ENCODE assay signal across 8 mouse cellular contexts in genomic region chr19:55218192-55218739, GRCm38 (mm10). TPM values are rescaled to one million over a fixed set of nuclear protein-coding genes. Genes with fewer than 3 reads are reported as not detected.
A peak's percentile ranks its signal among the peaks of the same experiment; 100 is the strongest.
DNase-seq lines count a peak whose midpoint lies in the region; ATAC-seq and TF ChIP-seq lines count a peak whose summit lies in the region.

No protein-coding gene starts in this region.

- peak overlapping the region; percentile 40 for H3K9ac ChIP-seq in forebrain, embryonic 11.5 days (ENCODE audit: low read length)
- peak overlapping the region; percentile 63 for H3K9ac ChIP-seq in heart, embryonic 16.5 days (ENCODE audit: low read length)
- H3K9ac ChIP-seq in liver, embryonic 14.5 days (replicated peaks): peak overlapping the region; percentile 71
- peak overlapping the region; percentile 63 for H3K9ac ChIP-seq in stomach, embryonic 16.5 days (ENCODE audit: low read length)

- ATAC-seq in forebrain, embryonic 11.5 days (replicated peaks; ENCODE audit: low FRiP score): peak; percentile 81
- ATAC-seq in heart, embryonic 16.5 days (replicated peaks; ENCODE audit: extremely low read depth, insufficient read depth, low FRiP score): peak; percentile 74
- peak; percentile 69 for ATAC-seq in liver, embryonic 14.5 days (ENCODE audit: insufficient read depth)
- peak; percentile 35; the same call in 1 of the 2 replicates for ATAC-seq in stomach, embryonic 16.5 days (ENCODE audit: insufficient read depth, low FRiP score)

- peak overlapping the region; percentile 68 for H3K4me3 ChIP-seq in E14TG2a.4 (replicated peaks; ENCODE audit: low read length)
- peak overlapping the region; percentile 36 for H3K4me3 ChIP-seq in forebrain, embryonic 11.5 days (ENCODE audit: low read depth, low read length)
- H3K4me3 ChIP-seq in heart, embryonic 16.5 days (ENCODE audit: low read length): peak overlapping the region; percentile 52
- H3K4me3 ChIP-seq in liver, embryonic 14.5 days (ENCODE audit: insufficient read depth in 1 of 2, low read depth in 2 of 2, low read length in 2 of 2): peak overlapping the region; percentile 47 to 87
- H3K4me3 ChIP-seq in stomach, embryonic 16.5 days (replicated peaks; ENCODE audit: low read length): peak overlapping the region; percentile 42

- peaks cover 32% of the 10 kb centered on the region for H3K4me1 ChIP-seq in E14TG2a.4 (replicated peaks; ENCODE audit: low read depth, low read length)
- peaks cover 4% of the 10 kb centered on the region; the same call in 1 of the 2 replicates for H3K4me1 ChIP-seq in forebrain, embryonic 11.5 days (replicated peaks; ENCODE audit: control insufficient read depth, insufficient read depth, low read length)
- H3K4me1 ChIP-seq in heart, embryonic 16.5 days (ENCODE audit: control insufficient read depth, insufficient read depth, low read length): peaks cover 6% of the 10 kb centered on the region; the same call in 1 of the 2 replicates
- H3K4me1 ChIP-seq in liver, embryonic 14.5 days (replicated peaks; ENCODE audit: control insufficient read depth in 2 of 2, insufficient read depth in 2 of 2, low read length in 1 of 2): peaks cover 17 to 27% of the 10 kb centered on the region in 2 experiments
- H3K4me1 ChIP-seq in stomach, embryonic 16.5 days (ENCODE audit: control insufficient read depth, insufficient read depth, low read length): peaks cover 6% of the 10 kb centered on the region

- H3K36me3 ChIP-seq in E14TG2a.4 (ENCODE audit: insufficient read depth, low read length): no peaks in the 10 kb centered on the region
- H3K36me3 ChIP-seq in forebrain, embryonic 11.5 days (ENCODE audit: control insufficient read depth, insufficient read depth, low read length): no peaks in the 10 kb centered on the region
- no peaks in the 10 kb centered on the region for H3K36me3 ChIP-seq in heart, embryonic 16.5 days (ENCODE audit: control insufficient read depth, insufficient read depth)
- no peaks in the 10 kb centered on the region for H3K36me3 ChIP-seq in liver, embryonic 14.5 days (replicated peaks; ENCODE audit: control insufficient read depth, insufficient read depth, low read depth)
- no peaks in the 10 kb centered on the region for H3K36me3 ChIP-seq in stomach, embryonic 16.5 days (ENCODE audit: control insufficient read depth, insufficient read depth, low read length)

- TF ChIP-seq EP300 in liver, embryonic 14.5 days (IDR thresholded peaks at IDR 0.05; ENCODE audit: low read depth): no peak

- DNase-seq in c-Kit-positive CD71-positive TER-119-negative erythroid progenitor cells, embryonic 14.5 days (ENCODE audit: low read depth): peak; percentile 88
- DNase-seq in forebrain, embryonic 11.5 days (ENCODE audit: low spot score): peak; percentile 93
- DNase-seq in kidney, postnatal 25 days: peak; percentile 81 to 91
- DNase-seq in liver, embryonic 14.5 days (ENCODE audit: low read depth in 3 of 3, low spot score in 3 of 3): peak; percentile 72 to 80 (median 74)
- peak; percentile 92 for DNase-seq in neural tube, embryonic 10.5 days (ENCODE audit: extremely low spot score, low spot score)

- no peak overlapping the region for H3K27ac ChIP-seq in forebrain, embryonic 11.5 days (ENCODE audit: low read depth, low read length)
- no peak overlapping the region for H3K27ac ChIP-seq in heart, embryonic 16.5 days (ENCODE audit: low read length)
- peak overlapping the region; percentile 96 for H3K27ac ChIP-seq in liver, embryonic 14.5 days
- H3K27ac ChIP-seq in stomach, embryonic 16.5 days (ENCODE audit: low read length): 0 out of 2 replicates have a peak overlapping the region, but pooled peaks have one; percentile 68

- peak overlapping the region; percentile 67 for H3K4me2 ChIP-seq in forebrain, embryonic 11.5 days (ENCODE audit: low read depth, low read length, severe bottlenecking)
- peak overlapping the region; percentile 76 for H3K4me2 ChIP-seq in heart, embryonic 16.5 days (ENCODE audit: low read depth, low read length)
- peak overlapping the region; percentile 89 for H3K4me2 ChIP-seq in liver, embryonic 14.5 days (ENCODE audit: low read depth)
- peak overlapping the region; percentile 59 for H3K4me2 ChIP-seq in stomach, embryonic 16.5 days (ENCODE audit: low read depth, low read length)

- TF ChIP-seq CTCF in E14TG2a.4 (conservative IDR thresholded peaks at IDR 0.05; ENCODE audit: low read length): peak; percentile 97
- TF ChIP-seq CTCF in liver, embryonic 14.5 days (IDR thresholded peaks at IDR 0.05; ENCODE audit: low read depth): peak; percentile 90

- peaks cover 23% of the 10 kb centered on the region for H3K27me3 ChIP-seq in E14TG2a.4 (ENCODE audit: insufficient read depth, low read length)
- no peaks in the 10 kb centered on the region for H3K27me3 ChIP-seq in forebrain, embryonic 11.5 days (ENCODE audit: control insufficient read depth, insufficient read depth, low read length)
- peaks cover 3% of the 10 kb centered on the region; the same call in 1 of the 2 replicates for H3K27me3 ChIP-seq in heart, embryonic 16.5 days (ENCODE audit: control insufficient read depth, insufficient read depth, low read length)
- no peaks in the 10 kb centered on the region for H3K27me3 ChIP-seq in liver, embryonic 14.5 days (ENCODE audit: control insufficient read depth, insufficient read depth, low read length)
- no peaks in the 10 kb centered on the region for H3K27me3 ChIP-seq in stomach, embryonic 16.5 days (ENCODE audit: control insufficient read depth, insufficient read depth, low read length)

- H3K9me3 ChIP-seq in E14TG2a.4 (ENCODE audit: low read length): no peaks in the 10 kb centered on the region
- no peaks in the 10 kb centered on the region for H3K9me3 ChIP-seq in forebrain, embryonic 11.5 days (ENCODE audit: control insufficient read depth, low read length)
- H3K9me3 ChIP-seq in heart, embryonic 16.5 days (replicated peaks; ENCODE audit: control insufficient read depth, low read length): no peaks in the 10 kb centered on the region
- H3K9me3 ChIP-seq in liver, embryonic 14.5 days (ENCODE audit: control insufficient read depth, low read length): no peaks in the 10 kb centered on the region
- H3K9me3 ChIP-seq in stomach, embryonic 16.5 days (replicated peaks; ENCODE audit: control insufficient read depth, low read length): no peaks in the 10 kb centered on the region

- 3% methylated on average over 20 of the region's 20 CpGs for WGBS in forebrain, embryonic 11.5 days
- WGBS in heart, embryonic 16.5 days: 3% methylated on average over 20 of the region's 20 CpGs
- WGBS in liver, embryonic 14.5 days (ENCODE audit: insufficient replicate concordance): 2% methylated on average over 20 of the region's 20 CpGs
- WGBS in stomach, embryonic 16.5 days: 4% methylated on average over 20 of the region's 20 CpGs

RNA-seq across cellular contexts. Expression of gene Gucy2g, which starts 22.8 kb away (rescaled TPM):
- not detected in 2 replicates for polyA plus RNA-seq in forebrain, embryonic 11.5 days (2014; fragmentation: Nextera tagmentation; extraction: Ambion mirVana)
- not detected in 2 replicates for polyA plus RNA-seq in heart, embryonic 16.5 days (2015; fragmentation: Nextera tagmentation; extraction: Ambion mirVana)
- 0.01 and 0.03 TPM in 2 replicates for polyA plus RNA-seq in liver, embryonic 14.5 days (2012; rRNA removed)
- not detected in 2 replicates for polyA plus RNA-seq in liver, embryonic 14.5 days (2014; fragmentation: Nextera tagmentation; extraction: Ambion mirVana)
- 0.05 and 0.11 TPM in 2 replicates for polyA plus RNA-seq in stomach, embryonic 16.5 days (2015; fragmentation: Nextera tagmentation; extraction: Ambion mirVana)

RNA-seq across cellular contexts. Expression of gene Acsl5, which starts 33.5 kb away (rescaled TPM):
- polyA plus RNA-seq in forebrain, embryonic 11.5 days (2014; fragmentation: Nextera tagmentation; extraction: Ambion mirVana): 19.7 and 20.9 TPM in 2 replicates
- 34.1 and 37.0 TPM in 2 replicates for polyA plus RNA-seq in heart, embryonic 16.5 days (2015; fragmentation: Nextera tagmentation; extraction: Ambion mirVana)
- 35.2 and 50.3 TPM in 2 replicates for polyA plus RNA-seq in liver, embryonic 14.5 days (2012; rRNA removed)
- 117 and 126 TPM in 2 replicates for polyA plus RNA-seq in liver, embryonic 14.5 days (2014; fragmentation: Nextera tagmentation; extraction: Ambion mirVana)
- polyA plus RNA-seq in stomach, embryonic 16.5 days (2015; fragmentation: Nextera tagmentation; extraction: Ambion mirVana): 145 and 151 TPM in 2 replicates

RNA-seq across cellular contexts. Expression of gene Tectb, which starts 37.7 kb away (rescaled TPM):
- polyA plus RNA-seq in forebrain, embryonic 11.5 days (2014; fragmentation: Nextera tagmentation; extraction: Ambion mirVana): not detected in 2 replicates
- not detected in 2 replicates for polyA plus RNA-seq in heart, embryonic 16.5 days (2015; fragmentation: Nextera tagmentation; extraction: Ambion mirVana)
- 0.01 and 0.08 TPM in 2 replicates for polyA plus RNA-seq in liver, embryonic 14.5 days (2012; rRNA removed)
- polyA plus RNA-seq in liver, embryonic 14.5 days (2014; fragmentation: Nextera tagmentation; extraction: Ambion mirVana): 0.23 TPM in 1 of 2 replicates, not detected in the other
- 0.13 and 0.14 TPM in 2 replicates for polyA plus RNA-seq in stomach, embryonic 16.5 days (2015; fragmentation: Nextera tagmentation; extraction: Ambion mirVana)

Comparison
In these comparisons a context has a peak if more than half of its experiments do, and no peak if none do; other contexts are left out.
1. H3K27ac ChIP-seq: peak in liver, embryonic 14.5 days (single experiment) and stomach, embryonic 16.5 days (single experiment); none in forebrain, embryonic 11.5 days (single experiment) and heart, embryonic 16.5 days (single experiment).
2. Peak in every context shown above with its lines, with median percentiles within 50 percentile points of each other: H3K4me3 ChIP-seq, DNase-seq, ATAC-seq, H3K4me2 ChIP-seq and H3K9ac ChIP-seq.